Mouse (Mus musculus): ENCODE measurements at regions not wholly inside any gene's neighbourhood (a gene's known extent, or its start where the extent isn't known, plus 50 kb on each side); places are given as distances from the start of the nearest gene placed in this dataset.

DNA sequence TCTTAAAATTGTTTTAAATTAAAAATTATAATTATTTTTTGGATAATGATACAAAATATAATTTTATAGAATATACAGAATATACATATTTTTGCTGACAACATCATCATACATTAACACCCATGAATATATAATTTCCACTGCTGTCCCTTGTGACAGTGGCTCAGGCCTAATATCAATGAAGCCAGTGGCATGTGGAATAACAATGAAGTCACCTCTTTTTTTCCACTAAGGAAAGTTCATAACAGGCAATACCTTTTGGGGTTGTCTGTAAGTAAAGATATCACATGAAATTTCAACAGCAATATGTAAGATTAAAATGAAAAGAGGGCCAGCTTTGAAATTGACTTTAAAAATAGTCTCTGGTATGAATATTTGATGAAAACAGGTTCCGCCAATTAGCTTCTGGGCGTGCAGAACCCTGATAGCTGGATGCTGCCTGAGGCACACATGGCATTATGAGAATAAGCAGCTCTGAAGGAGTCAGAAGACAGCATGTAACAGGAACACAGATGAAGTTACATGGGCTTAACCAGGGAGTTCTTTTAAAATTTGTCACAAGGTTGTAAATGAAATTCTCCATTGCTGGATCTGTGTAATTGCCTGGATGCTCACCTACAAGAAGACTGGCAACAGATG, 1484.4 kb upstream of the Prmt6 start:
- peak; percentile 2 for DNase-seq (ENCODE audit: low spot score)
